Mouse (Mus musculus): ENCODE measurements around the gene Whrn. TPM values are rescaled to one million over a fixed set of nuclear protein-coding genes. Genes with fewer than 3 reads are reported as not detected.

The Whrn gene
- total RNA-seq (2015; ENCODE audit: low replicate concordance): 0.84 TPM in 1 of 2 replicates, not detected in the other
- total RNA-seq (2017; ENCODE audit: low replicate concordance): 0.77 TPM in 1 of 2 replicates, not detected in the other

GRCm38 (mm10) chr4:63495915-63496278, at the start of gene Whrn:
TSS of gene Whrn (minus strand) at chr4:63495991.
- no peak for ATAC-seq (replicated peaks; ENCODE audit: low FRiP score, poor library complexity, severe bottlenecking)

DNA sequence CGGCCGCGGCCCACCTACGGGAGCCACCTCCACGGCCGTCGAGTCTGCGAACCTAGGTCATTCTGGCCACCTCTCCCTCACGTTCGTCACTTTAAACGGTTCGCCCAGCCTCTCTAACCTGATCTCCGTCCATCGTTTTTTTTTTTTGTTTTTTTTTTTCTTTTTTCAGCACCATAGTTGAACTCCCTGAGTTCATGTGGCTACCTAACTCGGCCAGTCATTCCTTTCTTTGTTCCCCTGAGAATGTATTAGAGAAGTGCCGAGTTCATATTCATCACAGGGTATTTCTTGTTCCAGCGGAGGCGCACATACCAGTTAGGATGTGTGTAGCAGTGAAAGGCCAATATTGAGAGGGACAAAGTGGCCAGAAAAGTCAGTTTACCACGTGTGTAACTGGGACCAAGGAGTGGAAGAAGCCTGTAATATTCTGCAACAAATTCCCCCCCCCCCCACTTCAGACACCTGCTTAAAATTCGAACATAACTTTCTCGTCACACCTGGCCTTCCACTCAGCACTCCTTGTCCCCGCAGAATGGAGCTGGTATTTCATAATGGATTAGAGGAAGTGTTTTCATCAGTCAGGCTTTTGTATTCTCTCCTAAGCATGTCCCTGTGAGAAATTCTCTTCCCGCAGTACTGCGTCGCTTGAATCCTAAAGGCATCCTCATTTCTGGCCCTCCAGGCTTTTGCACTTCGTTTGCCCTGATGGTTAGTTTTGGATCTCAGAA, 49.6 kb upstream of the Whrn start:
- ATAC-seq (replicated peaks; ENCODE audit: low FRiP score, poor library complexity, severe bottlenecking): peak; percentile 23; the same call in 1 of the 2 replicates

DNA sequence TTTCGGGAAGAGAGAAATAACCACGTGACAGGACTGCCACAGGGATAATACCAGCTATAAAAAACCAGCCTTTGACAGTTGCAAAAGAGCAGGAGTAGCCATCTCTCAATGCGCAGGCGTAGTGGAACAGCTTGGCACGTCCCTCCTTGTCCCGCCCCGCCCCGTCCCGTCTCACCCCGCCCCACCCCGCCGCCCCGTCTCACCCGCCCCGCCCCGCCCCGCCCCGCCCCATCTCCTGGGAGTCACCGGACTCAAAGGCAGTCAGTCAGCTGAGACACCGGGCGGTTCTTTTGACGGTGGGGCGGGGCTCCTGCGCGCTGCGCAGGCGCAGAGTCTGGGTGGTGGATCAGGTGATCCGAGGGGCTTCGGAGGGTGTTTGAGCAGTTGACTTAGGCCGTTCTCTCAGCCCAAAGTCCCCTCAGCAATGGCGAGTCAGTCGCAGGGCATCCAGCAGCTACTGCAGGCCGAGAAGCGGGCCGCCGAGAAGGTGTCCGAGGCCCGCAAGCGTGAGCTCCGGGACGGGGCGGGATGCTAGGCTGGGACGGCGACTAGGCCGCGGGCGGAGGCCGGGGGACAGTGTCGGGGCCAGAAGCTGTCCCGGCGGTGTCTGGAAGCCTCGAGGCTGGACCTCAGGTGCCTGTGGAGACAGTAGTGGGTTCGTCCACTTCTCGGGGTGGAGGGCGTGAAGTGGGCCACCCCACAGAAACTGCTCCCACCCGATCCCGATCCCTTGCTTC, 48.9 kb upstream of the Whrn start, which contains the start of gene Atp6v1g1:
Gene Atp6v1g1, plus strand, starts transcription at position 279 of the 737 bp plus-strand sequence.
- peak; percentile 95 for ATAC-seq (replicated peaks; ENCODE audit: low FRiP score, poor library complexity, severe bottlenecking)

DNA sequence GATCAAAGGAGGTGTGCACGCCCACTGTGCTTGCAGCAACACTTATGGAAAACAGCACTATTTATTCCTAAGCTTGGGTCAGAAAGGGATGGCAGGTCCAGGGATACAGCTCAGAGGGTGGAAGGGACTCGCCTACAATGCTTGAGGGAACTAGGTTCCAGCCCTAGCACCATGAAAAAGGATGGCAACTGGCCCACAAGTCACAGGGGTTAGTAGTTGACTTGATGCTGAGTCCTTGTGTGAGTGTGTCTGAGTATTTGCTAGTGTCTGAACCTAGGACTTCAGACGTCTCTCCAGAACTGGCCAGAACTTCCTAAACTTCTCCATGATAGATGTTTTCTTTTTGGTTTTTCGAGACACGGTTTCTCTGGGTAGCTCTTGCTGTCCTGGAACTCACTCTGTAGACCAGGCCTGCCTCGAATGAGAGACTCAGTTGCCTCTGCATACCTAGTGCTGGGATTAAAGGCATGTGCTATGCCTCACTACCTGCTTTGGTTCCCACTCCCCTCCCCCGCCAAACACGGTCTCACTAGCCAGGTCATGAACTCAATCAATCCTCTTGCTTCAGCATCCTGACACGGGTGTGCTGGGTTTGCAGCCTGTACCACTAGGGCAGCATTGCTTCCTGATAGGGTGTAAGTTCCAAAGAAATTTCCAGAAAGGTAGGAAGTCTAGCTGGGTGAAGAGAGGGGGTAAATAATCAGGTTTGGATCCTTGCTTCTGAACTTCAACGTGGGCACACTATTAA, 48.1 kb upstream of the Whrn start:
- peak; percentile 45 for ATAC-seq (replicated peaks; ENCODE audit: low FRiP score, poor library complexity, severe bottlenecking)

- no peak for ATAC-seq (replicated peaks; ENCODE audit: low FRiP score, poor library complexity, severe bottlenecking)
These were observed 46.4 kb upstream of the Whrn start for GRCm38 (mm10) chr4:63542209-63542608.

DNA sequence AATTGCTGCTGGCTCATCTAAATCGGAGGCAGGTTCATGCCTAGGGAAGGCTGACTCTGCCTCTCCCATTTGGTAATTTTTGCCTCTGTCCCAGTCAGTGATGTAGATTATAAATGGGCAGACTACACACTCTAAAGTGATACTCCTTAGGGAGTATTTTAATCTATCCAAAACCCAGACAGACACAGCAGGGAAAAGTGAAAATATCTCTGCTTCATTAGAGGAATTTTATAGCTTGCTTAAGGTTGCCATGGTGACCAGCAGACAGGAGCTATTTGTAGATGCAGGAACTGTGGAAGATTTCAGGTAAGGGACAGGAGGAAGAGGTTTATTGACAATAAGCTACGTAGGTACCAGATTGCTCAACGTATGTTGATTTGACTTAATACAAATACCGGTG, 41.8 kb upstream of the Whrn start:
- ATAC-seq (replicated peaks; ENCODE audit: low FRiP score, poor library complexity, severe bottlenecking): no peak

DNA sequence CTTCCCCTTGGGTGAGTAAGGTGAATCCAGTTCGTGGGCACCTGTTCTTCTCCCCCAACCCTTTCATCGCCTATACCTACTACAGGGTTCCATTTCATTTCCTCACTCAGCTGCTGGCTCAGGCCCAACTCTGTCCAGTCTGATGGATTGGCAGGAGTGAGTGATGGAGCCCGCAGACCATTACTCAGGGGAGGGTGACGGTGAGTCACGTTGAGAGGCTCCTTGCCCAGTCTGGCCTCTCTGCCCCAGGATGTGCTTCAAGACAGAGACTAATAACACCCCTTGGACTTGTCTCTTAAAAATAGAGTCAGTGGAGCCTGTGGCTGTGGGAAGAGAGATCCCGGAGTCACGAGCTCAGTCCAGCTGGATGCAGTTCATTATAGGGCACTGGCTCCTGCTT, 34.6 kb upstream of the Whrn start:
- no peak for ATAC-seq (replicated peaks; ENCODE audit: low FRiP score, poor library complexity, severe bottlenecking)

DNA sequence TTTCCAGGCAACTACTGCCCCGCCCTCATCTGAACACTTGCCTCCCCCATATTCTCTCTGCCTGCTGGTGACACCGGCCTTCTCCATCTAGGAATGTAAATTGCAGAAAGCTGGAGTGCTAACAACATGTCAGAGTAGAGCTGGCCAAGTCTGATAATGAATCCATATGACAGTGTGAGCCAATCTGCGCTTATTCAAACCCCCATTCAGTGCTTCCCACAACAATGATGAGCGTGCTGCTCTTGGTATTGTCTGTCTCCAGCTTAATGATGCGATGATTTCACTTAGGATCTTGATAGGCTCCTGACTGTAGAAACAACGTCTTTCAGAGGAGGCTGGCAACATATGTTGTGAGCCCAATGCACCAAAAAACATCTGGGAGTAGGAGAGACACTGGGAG, 33.2 kb upstream of the Whrn start:
- ATAC-seq (replicated peaks; ENCODE audit: low FRiP score, poor library complexity, severe bottlenecking): no peak

DNA sequence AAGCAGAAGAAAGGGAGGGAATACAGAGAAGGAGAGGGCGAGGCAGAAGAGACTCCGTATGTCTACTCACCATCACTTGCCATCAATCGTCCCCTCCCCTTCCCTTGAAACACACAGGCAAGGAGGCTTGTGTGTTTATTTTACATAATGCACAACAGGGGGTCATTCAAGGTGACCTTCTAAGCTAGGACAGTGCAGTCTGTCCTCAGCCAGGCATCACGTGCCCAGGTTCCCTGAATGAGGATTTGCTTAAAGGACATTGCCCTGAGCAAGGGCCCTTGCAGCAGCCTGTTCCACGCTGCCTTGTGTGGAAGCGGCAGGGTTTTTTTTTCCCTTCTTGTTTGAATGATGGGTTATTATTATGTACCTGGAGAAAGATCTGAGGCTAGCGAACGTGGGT, 29.7 kb upstream of the Whrn start:
- no peak for ATAC-seq (replicated peaks; ENCODE audit: low FRiP score, poor library complexity, severe bottlenecking)

- ATAC-seq (replicated peaks; ENCODE audit: low FRiP score, poor library complexity, severe bottlenecking): no peak
These were observed 26.1 kb upstream of the Whrn start for GRCm38 (mm10) chr4:63521813-63522419.

- ATAC-seq (replicated peaks; ENCODE audit: low FRiP score, poor library complexity, severe bottlenecking): no peak
These were observed 19.2 kb upstream of the Whrn start for GRCm38 (mm10) chr4:63515021-63515420.

DNA sequence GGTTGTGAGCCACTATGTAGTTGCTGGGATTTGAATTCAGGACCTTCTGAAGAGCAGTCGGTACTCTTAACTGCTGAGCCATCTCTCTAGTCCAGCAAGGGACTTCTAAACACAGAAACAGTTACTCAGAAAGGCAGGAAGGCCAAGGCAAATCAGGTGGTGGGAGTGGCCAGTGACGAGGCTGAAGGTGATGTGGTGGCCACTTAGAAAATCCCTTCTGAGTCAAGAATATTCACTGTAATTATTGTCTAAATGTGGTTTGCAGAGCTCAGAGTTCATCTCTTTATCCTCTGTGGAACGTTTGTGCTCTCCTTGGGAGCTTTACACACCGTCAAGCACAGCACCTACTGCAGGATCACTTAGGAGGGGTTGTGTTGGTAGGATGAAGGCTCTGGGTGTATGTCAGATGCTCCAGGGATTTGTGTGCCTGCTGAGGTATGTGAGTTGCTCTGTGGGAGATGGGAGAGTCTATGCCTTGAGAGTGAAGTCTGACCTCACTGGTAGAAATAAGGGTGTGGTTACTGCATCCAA, 18.7 kb upstream of the Whrn start:
- no peak for ATAC-seq (replicated peaks; ENCODE audit: low FRiP score, poor library complexity, severe bottlenecking)

- no peak for ATAC-seq (replicated peaks; ENCODE audit: low FRiP score, poor library complexity, severe bottlenecking)
These were observed 17.1 kb upstream of the Whrn start for GRCm38 (mm10) chr4:63512921-63513320.

- no peak; the same call in 1 of the 2 replicates for ATAC-seq (replicated peaks; ENCODE audit: low FRiP score, poor library complexity, severe bottlenecking)
These were observed 12.4 kb upstream of the Whrn start for GRCm38 (mm10) chr4:63508232-63508631.

DNA sequence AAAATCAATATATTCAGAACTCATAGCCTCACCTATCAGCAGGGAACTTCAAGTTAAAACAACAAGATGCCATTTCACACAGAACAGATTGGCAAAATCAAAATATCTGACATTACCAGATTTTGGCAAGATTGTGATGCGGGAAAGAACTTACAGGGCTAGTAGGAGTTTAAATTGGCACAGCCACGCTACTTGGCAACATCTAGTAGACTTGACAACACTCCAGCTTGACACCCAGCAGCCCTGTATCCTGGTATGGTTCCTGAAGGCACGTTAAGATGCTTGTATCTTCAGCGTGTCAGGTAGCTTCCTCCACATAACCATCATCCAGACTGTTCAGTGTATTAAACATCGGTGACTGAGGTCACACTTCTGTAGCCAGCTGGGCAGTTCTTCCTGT, 11.7 kb upstream of the Whrn start:
- ATAC-seq (replicated peaks; ENCODE audit: low FRiP score, poor library complexity, severe bottlenecking): no peak

- no peak for ATAC-seq (replicated peaks; ENCODE audit: low FRiP score, poor library complexity, severe bottlenecking)
These were observed 8.2 kb upstream of the Whrn start for GRCm38 (mm10) chr4:63503949-63504348.

DNA sequence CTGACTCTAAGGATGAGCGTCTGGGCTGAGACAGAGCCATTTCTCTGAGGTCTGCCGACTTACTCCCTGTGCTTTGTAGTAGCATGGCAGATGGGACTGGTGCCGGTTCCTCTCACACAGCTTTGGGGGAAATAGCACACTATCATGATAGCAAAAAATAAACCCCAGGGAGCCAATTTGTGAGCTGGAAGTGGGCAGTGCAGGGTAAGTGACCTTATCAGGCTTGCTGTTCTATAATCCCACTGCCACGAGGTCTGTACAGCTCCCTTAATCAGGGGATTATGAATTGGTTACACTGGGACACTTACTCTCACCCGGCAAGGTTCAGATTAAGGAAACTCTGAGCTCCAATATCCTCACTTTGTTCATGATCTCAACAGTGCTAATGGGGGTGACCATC, 5.3 kb upstream of the Whrn start:
- no peak for ATAC-seq (replicated peaks; ENCODE audit: low FRiP score, poor library complexity, severe bottlenecking)

GRCm38 (mm10) chr4:63498346-63498745, 2.6 kb upstream of the Whrn start:
- no peak for ATAC-seq (replicated peaks; ENCODE audit: low FRiP score, poor library complexity, severe bottlenecking)

DNA sequence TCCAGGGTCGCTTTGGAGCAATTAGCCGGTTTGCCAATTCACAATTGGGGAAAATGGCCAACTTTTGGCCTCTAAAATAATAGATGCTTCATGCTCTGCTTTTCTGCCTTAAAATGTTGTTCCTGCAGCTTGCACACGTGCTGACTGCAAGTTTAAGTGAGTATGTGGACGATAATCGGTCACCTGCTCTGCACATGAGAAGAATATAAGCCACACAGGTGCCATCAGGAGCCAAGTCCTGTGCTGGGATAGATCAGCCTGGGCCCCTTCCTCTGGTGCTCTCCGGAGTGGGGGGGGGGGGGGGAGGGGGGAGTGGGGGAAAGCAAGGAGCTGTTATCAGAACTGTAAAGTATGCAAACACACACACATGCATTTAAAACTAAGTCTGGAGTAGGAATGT, 521 bp upstream of the Whrn start:
- no peak for ATAC-seq (replicated peaks; ENCODE audit: low FRiP score, poor library complexity, severe bottlenecking)

All from erythroid progenitor cell, adult 5-6 weeks (primary cell).